Mouse (Mus musculus): Measurements from ENCODE around the gene Olfr1153. TPM values are rescaled to one million over a fixed set of nuclear protein-coding genes. Genes with fewer than 3 reads are reported as not detected.

Gene Olfr1153
- not detected in 2 replicates for polyA plus RNA-seq (2012)

DNA sequence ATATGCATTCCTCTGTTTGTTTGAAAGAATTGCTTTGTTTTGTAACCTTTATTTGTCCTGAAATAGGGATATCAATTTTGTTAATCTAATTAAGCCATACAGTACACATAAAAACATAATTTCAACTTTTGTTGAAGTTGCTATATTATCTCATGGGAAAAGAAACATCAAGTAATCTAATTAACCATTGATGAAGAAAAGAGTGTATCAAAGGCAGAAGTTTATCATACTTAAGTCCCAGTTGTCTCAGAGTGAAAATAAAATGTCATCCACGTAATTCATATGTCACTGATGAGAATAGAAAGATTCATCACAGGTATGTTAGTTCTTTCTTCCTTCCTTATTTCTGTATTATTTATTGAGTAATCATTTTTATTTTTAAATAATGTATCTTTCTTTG, at the start of gene Olfr1153:
Olfr1153 (plus strand) TSS at position 301 of the 400 bp plus-strand sequence.

GRCm38 (mm10) chr2:87855562-87855961, 39.2 kb upstream of the Olfr1153 start, which contains the start of gene Olfr1151:
Olfr1151 (plus strand) TSS chr2:87855862.

DNA sequence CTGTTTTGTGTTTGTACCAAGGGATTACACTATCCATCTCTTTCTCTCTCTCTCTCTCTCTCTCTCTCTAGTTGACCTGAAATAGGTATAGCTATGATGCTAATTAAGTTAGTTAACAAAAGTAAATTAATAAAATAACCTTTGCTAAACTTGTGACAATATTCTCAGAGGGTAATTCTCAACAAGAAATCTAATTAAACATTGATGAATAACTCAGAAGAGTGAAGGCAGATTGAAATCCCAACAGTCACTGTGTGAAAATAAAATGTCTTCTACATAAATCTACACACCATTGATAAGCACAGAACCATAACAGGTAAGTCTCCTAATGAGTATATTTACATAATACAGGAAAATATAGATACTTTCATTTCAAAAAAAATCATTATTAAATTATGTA, 28.6 kb upstream of the Olfr1153 start, which contains the start of gene Olfr1152:
Olfr1152 (plus strand) TSS at position 301 of the 400 bp plus-strand sequence.

GRCm38 (mm10) chr2:87905066-87905465, 10.3 kb downstream of the Olfr1153 start, which contains the start of gene Olfr1154:
Olfr1154 (minus strand) TSS chr2:87905166.

GRCm38 (mm10) chr2:87945037-87945436, 50.3 kb downstream of the Olfr1153 start, which contains the start of gene Olfr1155:
Olfr1155 (minus strand) TSS chr2:87945137.

Other genes starting within 250 kb of the Olfr1153 start
- gene Olfr1133, start 247.6 kb upstream of the Olfr1153 start, polyA plus RNA-seq (2012) = not detected in 2 replicates
- not detected in 2 replicates for gene Olfr1134, start 236.5 kb upstream of the Olfr1153 start, polyA plus RNA-seq (2012)
- gene Olfr1135, start 221.3 kb upstream of the Olfr1153 start, polyA plus RNA-seq (2012) = not detected in 2 replicates
- gene Olfr1136, start 201.0 kb upstream of the Olfr1153 start, polyA plus RNA-seq (2012) = not detected in 2 replicates
- not detected in 2 replicates for gene Olfr1137, start 181.8 kb upstream of the Olfr1153 start, polyA plus RNA-seq (2012)
- gene Olfr1138, start 155.0 kb upstream of the Olfr1153 start, polyA plus RNA-seq (2012) = not detected in 2 replicates
- gene Olfr1140, start 151.2 kb upstream of the Olfr1153 start, polyA plus RNA-seq (2012) = not detected in 2 replicates
- gene Olfr1141, start 141.0 kb upstream of the Olfr1153 start, polyA plus RNA-seq (2012) = not detected in 2 replicates
- not detected in 2 replicates for gene Olfr152, start 115.5 kb upstream of the Olfr1153 start, polyA plus RNA-seq (2012)
- not detected in 2 replicates for gene Olfr1143, start 94.4 kb upstream of the Olfr1153 start, polyA plus RNA-seq (2012)
- gene Olfr1145, start 85.1 kb upstream of the Olfr1153 start, polyA plus RNA-seq (2012) = not detected in 2 replicates
- gene Olfr1148, start 64.4 kb upstream of the Olfr1153 start, polyA plus RNA-seq (2012) = not detected in 2 replicates
- not detected in 2 replicates for gene Olfr1150-ps1, start 51.0 kb upstream of the Olfr1153 start, polyA plus RNA-seq (2012)
- gene Olfr1151, start 39.1 kb upstream of the Olfr1153 start, polyA plus RNA-seq (2012) = not detected in 2 replicates
- gene Olfr1152, start 28.5 kb upstream of the Olfr1153 start, polyA plus RNA-seq (2012) = 0.01 TPM in 1 of 2 replicates, not detected in the other
- not detected in 2 replicates for gene Olfr1154, start 10.2 kb downstream of the Olfr1153 start, polyA plus RNA-seq (2012)
- not detected in 2 replicates for gene Olfr1155, start 50.2 kb downstream of the Olfr1153 start, polyA plus RNA-seq (2012)
- gene Olfr1156, start 58.1 kb downstream of the Olfr1153 start, polyA plus RNA-seq (2012) = not detected in 2 replicates
- not detected in 2 replicates for gene Olfr1157, start 73.3 kb downstream of the Olfr1153 start, polyA plus RNA-seq (2012)
- gene Olfr74, start 79.7 kb downstream of the Olfr1153 start, polyA plus RNA-seq (2012) = not detected in 2 replicates
- not detected in 2 replicates for gene Olfr1158, start 95.2 kb downstream of the Olfr1153 start, polyA plus RNA-seq (2012)
- not detected in 2 replicates for gene Olfr1160, start 113.3 kb downstream of the Olfr1153 start, polyA plus RNA-seq (2012)
- not detected in 2 replicates for gene Olfr1161, start 127.8 kb downstream of the Olfr1153 start, polyA plus RNA-seq (2012)
- not detected in 2 replicates for gene Olfr73, start 142.7 kb downstream of the Olfr1153 start, polyA plus RNA-seq (2012)
- gene Olfr1162, start 156.2 kb downstream of the Olfr1153 start, polyA plus RNA-seq (2012) = not detected in 2 replicates
- not detected in 2 replicates for gene Olfr1163, start 176.9 kb downstream of the Olfr1153 start, polyA plus RNA-seq (2012)
- not detected in 2 replicates for gene Olfr1164, start 199.0 kb downstream of the Olfr1153 start, polyA plus RNA-seq (2012)
- gene Olfr1166, start 233.3 kb downstream of the Olfr1153 start, polyA plus RNA-seq (2012) = not detected in 2 replicates

Data from megakaryocyte-erythroid progenitor cell, adult 5 weeks (primary cell).